ENCODE assay signal across 16 mouse cellular contexts in the genomic region with DNA sequence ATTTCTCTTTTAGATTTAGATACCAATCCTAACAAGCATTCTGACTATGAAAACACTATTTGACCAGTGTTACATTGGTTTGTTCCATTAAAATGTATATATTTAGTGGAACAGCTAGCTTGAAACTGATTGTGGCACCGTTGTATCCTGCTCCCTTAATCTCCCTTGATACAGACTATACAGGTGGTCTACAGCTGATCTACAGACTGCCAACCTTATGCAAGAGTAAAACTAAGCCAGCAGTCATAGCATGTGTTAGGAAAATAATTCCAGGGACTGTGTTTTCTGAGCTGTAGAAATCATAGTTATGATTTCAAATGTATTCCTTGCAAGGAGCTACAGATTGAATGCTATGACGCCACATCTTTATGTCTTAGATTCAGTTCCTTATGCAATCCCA.
"Had no signal": no experiment of that assay in that cellular context is flagged by ENCODE, and none has a peak within 500 bp of the region (broad histone marks: within the 10 kb centered on the region; RNA-seq: fewer than 3 reads in every experiment).

No protein-coding gene starts in this region.

- H3K9me3 ChIP-seq: neural tube, embryonic 13.5 days; neural tube, embryonic 15.5 days; stomach, embryonic 15.5 days had no signal

- DNase-seq: retina, postnatal 1 day; right cerebral cortex, adult 18-20 months; right cerebral cortex, postnatal 14 days; right cerebral cortex, postnatal 25 days; right cerebral cortex, postnatal 4 days; spleen, adult 18-20 months; thymus, adult 18-20 months; thymus, adult 2 months; thymus, postnatal 14 days; thymus, postnatal 25 days; thymus, postnatal 36 days; thymus, postnatal 4 days had no signal

- H3K4me2 ChIP-seq: neural tube, embryonic 13.5 days; neural tube, embryonic 15.5 days; stomach, embryonic 15.5 days had no signal

- H3K4me1 ChIP-seq: neural tube, embryonic 13.5 days; neural tube, embryonic 15.5 days; stomach, embryonic 15.5 days had no signal

- H3K27me3 ChIP-seq: neural tube, embryonic 13.5 days; neural tube, embryonic 15.5 days; stomach, embryonic 15.5 days had no signal

- H3K9ac ChIP-seq: neural tube, embryonic 13.5 days; neural tube, embryonic 15.5 days; stomach, embryonic 15.5 days had no signal

- H3K36me3 ChIP-seq: neural tube, embryonic 13.5 days; neural tube, embryonic 15.5 days; stomach, embryonic 15.5 days had no signal

- H3K4me3 ChIP-seq: neural tube, embryonic 13.5 days; neural tube, embryonic 15.5 days; stomach, embryonic 15.5 days had no signal

- H3K27ac ChIP-seq: neural tube, embryonic 13.5 days; neural tube, embryonic 15.5 days; stomach, embryonic 15.5 days; stomach, postnatal 0 days had no signal
